Mouse (Mus musculus) kidney, adult 9 months (tissue): Measurements from ENCODE around the gene Arhgef17.

ENCODE experiments used
- DNase-seq: peaks from one replicate; pipeline ENCODE4 v3.0.0; 2022

Arhgef17 gene

GRCm38 (mm10) chr7:100931926-100932480 lies at the start of gene Arhgef17:
TSS of gene Arhgef17 (minus strand) at chr7:100932107.
- DNase-seq, result peak; percentile 56

GRCm38 (mm10) chr7:100979175-100979574 lies 47.3 kb upstream of the Arhgef17 start:
- DNase-seq, result peak; percentile 33

GRCm38 (mm10) chr7:100978171-100978570 lies 46.3 kb upstream of the Arhgef17 start:
- DNase-seq, result no peak

- no peak for DNase-seq
These were observed 42.4 kb upstream of the Arhgef17 start, which contains the start of gene P2ry6 for GRCm38 (mm10) chr7:100974135-100974903. TSS of gene P2ry6 (minus strand) at chr7:100974649.

GRCm38 (mm10) chr7:100972875-100973274 lies 41.0 kb upstream of the Arhgef17 start:
- DNase-seq, result no peak

- DNase-seq, result no peak
These were observed 37.2 kb upstream of the Arhgef17 start for GRCm38 (mm10) chr7:100968874-100969659.

- DNase-seq, result no peak
These were observed 36.5 kb upstream of the Arhgef17 start for GRCm38 (mm10) chr7:100968376-100968775.

GRCm38 (mm10) chr7:100967850-100968249 lies 35.9 kb upstream of the Arhgef17 start:
- peak; percentile 29 for DNase-seq

GRCm38 (mm10) chr7:100966014-100966413 lies 34.1 kb upstream of the Arhgef17 start:
- no peak for DNase-seq

GRCm38 (mm10) chr7:100965079-100965478 lies 33.2 kb upstream of the Arhgef17 start:
- no peak for DNase-seq

- DNase-seq, result no peak
These were observed 32.3 kb upstream of the Arhgef17 start for GRCm38 (mm10) chr7:100964242-100964641.

- no peak for DNase-seq
These were observed 31.5 kb upstream of the Arhgef17 start for GRCm38 (mm10) chr7:100963381-100963780.

GRCm38 (mm10) chr7:100961146-100961545 lies 29.2 kb upstream of the Arhgef17 start:
- no peak for DNase-seq

- DNase-seq, result no peak
These were observed 28.6 kb upstream of the Arhgef17 start for GRCm38 (mm10) chr7:100960462-100960861.

GRCm38 (mm10) chr7:100958426-100958825 lies 26.5 kb upstream of the Arhgef17 start:
- DNase-seq, result no peak

GRCm38 (mm10) chr7:100952686-100953085 lies 20.8 kb upstream of the Arhgef17 start:
- no peak for DNase-seq

- no peak for DNase-seq
These were observed 20.0 kb upstream of the Arhgef17 start for GRCm38 (mm10) chr7:100951903-100952302.

- no peak for DNase-seq
These were observed 18.6 kb upstream of the Arhgef17 start for GRCm38 (mm10) chr7:100950481-100951010.

GRCm38 (mm10) chr7:100950031-100950430 lies 18.1 kb upstream of the Arhgef17 start:
- DNase-seq, result no peak

GRCm38 (mm10) chr7:100944738-100945137 lies 12.8 kb upstream of the Arhgef17 start:
- DNase-seq, result no peak

GRCm38 (mm10) chr7:100944306-100944705 lies 12.4 kb upstream of the Arhgef17 start:
- DNase-seq, result no peak

GRCm38 (mm10) chr7:100942789-100943615 lies 11.1 kb upstream of the Arhgef17 start:
- DNase-seq, result peak; percentile 62
